Mouse (Mus musculus) embryo, embryonic 9.5 days (tissue): Measurements from ENCODE around the gene BC005561.
"Not testable (repeated sequence)": the region's sequence is repeated elsewhere in the genome, so short reads cannot be mapped to it uniquely, and the experiment has no call there.

Source experiments
- DNase-seq: peaks from one replicate; pipeline ENCODE4 v3.0.0-alpha.2; 2017; ENCODE audit errors: extremely low spot score

BC005561 gene

GRCm38 (mm10) chr5:104508195-104508891, at the start of gene BC005561:
BC005561 (plus strand) TSS chr5:104508352.
- DNase-seq: peak; percentile 89

GRCm38 (mm10) chr5:104458832-104459705, 49.1 kb upstream of the BC005561 start, which contains the start of gene Pkd2:
Pkd2 (plus strand) TSS chr5:104459450.
- peak; percentile 88 for DNase-seq

- peak; percentile 78 for DNase-seq
Observed at GRCm38 (mm10) chr5:104459706-104460455, 48.3 kb upstream of the BC005561 start.

- no peak for DNase-seq
Observed at GRCm38 (mm10) chr5:104460456-104460838, 47.7 kb upstream of the BC005561 start.

GRCm38 (mm10) chr5:104460856-104461255, 47.3 kb upstream of the BC005561 start:
- DNase-seq: peak; percentile 10

- DNase-seq: no peak
Observed at GRCm38 (mm10) chr5:104465279-104465678, 42.9 kb upstream of the BC005561 start.

GRCm38 (mm10) chr5:104465731-104466130, 42.4 kb upstream of the BC005561 start:
- DNase-seq: no peak

- DNase-seq: no peak
Observed at GRCm38 (mm10) chr5:104466816-104467215, 41.3 kb upstream of the BC005561 start.

- no peak for DNase-seq
Observed at GRCm38 (mm10) chr5:104468586-104468985, 39.6 kb upstream of the BC005561 start.

GRCm38 (mm10) chr5:104470981-104471391, 37.2 kb upstream of the BC005561 start:
- DNase-seq: no peak

- DNase-seq: no peak
Observed at GRCm38 (mm10) chr5:104472371-104472770, 35.8 kb upstream of the BC005561 start.

GRCm38 (mm10) chr5:104480367-104480766, 27.8 kb upstream of the BC005561 start:
- no peak for DNase-seq

- DNase-seq: no peak
Observed at GRCm38 (mm10) chr5:104482856-104483255, 25.3 kb upstream of the BC005561 start.

GRCm38 (mm10) chr5:104491561-104491960, 16.6 kb upstream of the BC005561 start:
- no peak for DNase-seq

- no peak for DNase-seq
Observed at GRCm38 (mm10) chr5:104504883-104505282, 3.3 kb upstream of the BC005561 start.

- DNase-seq: no peak
Observed at GRCm38 (mm10) chr5:104507829-104508194, 340 bp upstream of the BC005561 start.

- DNase-seq: no peak
Observed at GRCm38 (mm10) chr5:104511211-104511610, 3.1 kb downstream of the BC005561 start.

- DNase-seq: no peak
Observed at GRCm38 (mm10) chr5:104538612-104539011, 30.5 kb downstream of the BC005561 start.

- DNase-seq: no peak
Observed at GRCm38 (mm10) chr5:104539331-104539730, 31.2 kb downstream of the BC005561 start.

- not testable (repeated sequence) for DNase-seq
Observed at GRCm38 (mm10) chr5:104568079-104568478, 59.9 kb downstream of the BC005561 start.

GRCm38 (mm10) chr5:104570766-104571165, 62.6 kb downstream of the BC005561 start:
- no peak for DNase-seq

GRCm38 (mm10) chr5:104571282-104571921, 63.2 kb downstream of the BC005561 start:
- DNase-seq: peak; percentile 88
